Mouse (Mus musculus) gastrocnemius, adult 2 months (tissue): ENCODE measurements around the gene Xndc1. TPM values are rescaled to one million over a fixed set of nuclear protein-coding genes. Genes with fewer than 3 reads are reported as not detected.
"Not testable (repeated sequence)": the region's sequence is repeated elsewhere in the genome, so short reads cannot be mapped to it uniquely, and the experiment has no call there.

Experiments used
- DNase-seq: peaks from one replicate; pipeline ENCODE4 v3.0.0; 2022
- H3K27ac ChIP-seq: fragments of 200-600 bp; 2 replicates; pipeline ENCODE4 v1.8.1; 2022; ENCODE audit warnings: mild to moderate bottlenecking
- H3K4me3 ChIP-seq: fragments of 200-600 bp; 2 replicates; pipeline ENCODE4 v1.8.1; 2022; ENCODE audit warnings: mild to moderate bottlenecking, moderate library complexity
- CTCF ChIP-seq: fragments of 200-600 bp; IDR thresholded peaks from 2 replicates; pipeline ENCODE4 v1.8.1; 2022; ENCODE audit warnings: antibody characterized with exemption, mild to moderate bottlenecking, moderate library complexity
- intact Hi-C: fragments of 180-260 bp; cut with DNase I; formaldehyde crosslinking; loops from one replicate; pipeline ENCODE4 v1.15.1; 2025
- long read RNA-seq, 2 experiments: library from polyadenylated mRNA; stranded (forward); transcript quantifications; one replicate each; pipeline ENCODE4 v2.0.0; 2021
- total RNA-seq, 2 experiments: library from RNA; stranded (reverse); gene quantifications; 2 replicates each; pipeline ENCODE4 v1.2.3; 2021

The Xndc1 gene
- 1 to 10 TPM; 4.4 to 6.5 TPM for total RNA-seq
- long read RNA-seq, experiment 1, partial matches to known transcripts: 1 of 1 reads
- long read RNA-seq, experiment 1, other reads (novel, unspliced or antisense): 0 of 1 reads
- long read RNA-seq, experiment 2: 0 reads

DNA sequence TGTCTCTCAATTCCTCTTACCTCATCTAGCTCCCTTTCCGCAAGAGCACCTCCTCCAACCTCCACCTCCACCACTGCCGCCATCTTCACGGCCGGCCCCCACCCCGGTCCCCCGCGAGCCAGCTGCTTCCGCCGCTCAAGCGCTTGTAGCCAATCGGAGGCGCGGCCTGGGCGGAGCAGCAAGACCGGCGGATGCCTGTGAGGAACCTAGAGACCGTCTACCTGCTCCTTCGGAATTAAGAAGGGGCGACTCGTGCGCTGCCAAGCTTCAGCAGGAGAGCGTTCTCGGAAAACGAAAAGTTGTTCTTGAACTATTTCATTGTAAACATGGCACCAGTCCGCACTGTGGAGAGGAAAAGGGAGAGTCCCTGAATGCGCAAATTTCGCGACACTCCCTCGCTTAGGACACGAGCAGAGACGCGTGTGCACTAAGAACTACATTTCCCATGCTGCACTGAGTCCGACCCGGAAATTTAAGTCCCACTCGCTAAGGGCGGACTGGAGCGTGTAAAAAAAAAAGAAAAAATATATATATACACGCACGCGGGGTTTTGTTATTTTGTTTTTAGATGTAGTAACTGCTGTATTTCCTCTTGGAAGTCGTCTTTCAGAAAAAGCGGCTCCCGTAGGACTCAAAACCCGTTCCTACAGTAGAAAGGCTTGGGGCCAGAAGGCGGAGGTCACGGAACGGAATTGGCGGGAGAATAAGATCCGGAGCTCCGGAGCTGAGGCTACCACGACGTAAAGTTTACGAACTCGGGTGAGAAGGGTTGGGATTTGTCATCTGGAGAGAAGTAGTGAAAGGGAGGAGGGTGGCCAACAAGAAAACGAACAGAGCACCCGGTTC lies at the start of gene Xndc1, which contains the start of the genes Rnf121 and Xntrpc:
Gene Xndc1 (plus strand): TSS at position 466 of the 846 bp plus-strand sequence.
Gene Rnf121 (minus strand): TSS at position 424 of the 846 bp plus-strand sequence.
Gene Xntrpc (plus strand): TSS at position 668 of the 846 bp plus-strand sequence.
- peak within 1 kb of the TSS; percentile 92 for H3K27ac ChIP-seq
- intact Hi-C loops: loop anchor here (10.0 kb wide), 1 partner anchor 400 kb away; the partner anchor contains the start of gene Clpb
- DNase-seq: peak; percentile 97
- no peak for TF ChIP-seq CTCF
- H3K4me3 ChIP-seq: peak within 1 kb of the TSS; percentile 77

DNA sequence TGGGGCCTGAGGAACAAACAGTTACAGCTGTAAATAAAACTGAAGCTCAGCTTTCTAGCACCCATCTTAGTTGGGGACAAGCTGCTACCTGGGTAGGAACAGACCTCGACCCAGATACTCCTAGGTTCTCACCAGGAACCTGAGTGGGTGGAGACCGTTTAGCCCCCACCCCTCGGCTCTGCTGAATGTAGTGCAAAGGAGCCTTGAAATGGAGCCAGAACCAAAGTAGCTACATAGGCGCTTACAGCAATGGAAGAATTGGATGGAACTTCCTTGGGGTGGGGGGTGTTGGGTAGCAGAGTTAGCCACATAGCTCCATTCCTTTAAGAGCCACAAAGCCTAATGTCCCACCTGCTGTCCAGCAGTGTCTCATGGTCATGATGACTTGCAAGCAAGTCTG lies 48.4 kb upstream of the Xndc1 start:
- DNase-seq: no peak
- H3K4me3 ChIP-seq: peak overlapping the region; percentile 62
- peak overlapping the region; percentile 83 for H3K27ac ChIP-seq
- intact Hi-C loops: no loop called here
- no peak for TF ChIP-seq CTCF

DNA sequence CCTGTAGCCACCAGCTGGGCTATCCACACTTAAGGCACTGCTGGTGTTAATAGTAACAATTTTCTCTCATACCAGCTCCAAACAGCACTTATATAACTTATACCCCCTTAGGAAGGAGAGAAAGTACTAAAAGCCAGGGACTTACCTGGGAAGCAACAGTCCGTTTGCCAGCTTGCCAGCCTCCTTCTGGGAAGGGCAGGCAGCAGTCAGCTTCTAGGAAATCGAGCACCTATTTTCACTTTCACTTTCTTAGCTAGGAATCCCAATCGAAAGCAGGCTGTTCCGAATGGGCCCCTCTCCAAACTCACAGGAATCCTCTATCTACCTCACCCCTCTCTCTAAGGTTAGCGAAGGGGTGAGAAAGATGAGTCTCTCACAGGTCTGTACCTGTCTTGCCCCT lies 47.9 kb upstream of the Xndc1 start:
- Histone ChIP-seq H3K27ac (peak overlapping the region; percentile 83), H3K4me3 (peak overlapping the region; percentile 62)
- intact Hi-C loops: no loop called here
- peak; percentile 42 for DNase-seq
- no peak for TF ChIP-seq CTCF

DNA sequence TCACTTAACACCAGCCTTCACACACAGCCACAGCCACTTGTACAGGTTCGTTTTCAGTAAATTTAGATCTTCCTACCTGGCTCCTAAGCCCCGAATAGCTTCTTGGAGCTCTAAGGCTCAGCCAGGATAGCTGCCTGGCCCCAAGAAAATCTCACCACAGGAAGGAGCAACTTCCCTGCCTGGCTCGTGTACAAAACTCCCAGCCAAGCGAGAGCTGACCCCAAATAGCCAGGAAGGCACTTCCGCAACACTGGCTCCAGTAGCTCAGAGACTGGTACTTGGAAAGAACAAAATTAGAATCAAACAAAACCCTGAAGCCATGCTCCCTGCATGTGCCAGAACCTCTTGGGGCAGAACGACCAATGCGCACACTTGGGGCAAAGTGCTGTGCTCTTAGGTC lies 47.3 kb upstream of the Xndc1 start:
- Histone ChIP-seq H3K27ac (peak overlapping the region; percentile 83), H3K4me3 (peak overlapping the region; percentile 62)
- peak; percentile 47 for DNase-seq
- TF ChIP-seq CTCF: no peak
- intact Hi-C loops: no loop called here

- H3K27ac ChIP-seq: peak within 1 kb of the TSS; percentile 83
- peak within 1 kb of the TSS; percentile 62 for H3K4me3 ChIP-seq
- intact Hi-C loops: no loop called here
- no peak for DNase-seq
- TF ChIP-seq CTCF: no peak
Measured at GRCm38 (mm10) chr7:102018590-102018989, 46.7 kb upstream of the Xndc1 start, which contains the start of gene Il18bp. Gene Il18bp (minus strand): TSS chr7:102018690.

- no peak for DNase-seq
- H3K27ac ChIP-seq: no peak overlapping the region
Measured at GRCm38 (mm10) chr7:102019362-102019761, 45.9 kb upstream of the Xndc1 start.

DNA sequence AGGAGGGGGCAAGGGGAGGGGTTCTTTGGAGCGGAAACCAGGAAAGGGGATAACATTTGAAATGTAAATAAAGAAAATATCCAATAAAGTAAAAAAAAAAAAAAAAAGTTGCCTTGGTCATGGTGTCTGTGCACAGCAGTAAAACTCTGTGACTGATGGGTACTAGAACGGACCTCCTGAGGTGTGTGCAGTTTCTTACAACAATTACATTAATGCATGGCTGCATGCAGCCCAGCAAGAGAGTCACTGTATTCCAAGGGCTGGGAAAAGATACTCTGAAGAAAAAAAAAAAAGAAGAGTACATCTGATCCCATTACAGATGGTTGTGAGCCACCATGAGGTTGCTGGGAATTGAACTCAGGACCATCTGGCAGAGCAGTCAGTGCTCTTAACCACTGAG lies 44.4 kb upstream of the Xndc1 start:
- H3K4me3 ChIP-seq, intact Hi-C loops, H3K27ac ChIP-seq, DNase-seq: not testable (repeated sequence)

More at GRCm38 (mm10) chr7:102019362-102019761, 45.9 kb upstream of the Xndc1 start:
- H3K4me3 ChIP-seq: no peak overlapping the region
- intact Hi-C loops: no loop called here
- no peak for TF ChIP-seq CTCF

GRCm38 (mm10) chr7:102023821-102024220 lies 41.5 kb upstream of the Xndc1 start:
- H3K27ac ChIP-seq: no peak overlapping the region
- no peak for DNase-seq
- no peak overlapping the region for H3K4me3 ChIP-seq
- TF ChIP-seq CTCF: no peak
- intact Hi-C loops: no loop called here

- intact Hi-C loops: no loop called here
Measured at GRCm38 (mm10) chr7:102025187-102026119, 39.9 kb upstream of the Xndc1 start.

GRCm38 (mm10) chr7:102034904-102035303 lies 30.4 kb upstream of the Xndc1 start:
- TF ChIP-seq CTCF: peak; percentile 56
- Histone ChIP-seq H3K4me3 (no peak overlapping the region), H3K27ac (no peak overlapping the region)
- intact Hi-C loops: loop anchor here (2.0 kb wide), 2 partner anchors 36 to 116 kb away; no protein-coding TSS in a partner anchor
- DNase-seq: no peak

More at GRCm38 (mm10) chr7:102025187-102026119, 39.9 kb upstream of the Xndc1 start:
- H3K4me3 ChIP-seq: no peak overlapping the region
- DNase-seq: no peak
- no peak overlapping the region for H3K27ac ChIP-seq
- no peak for TF ChIP-seq CTCF

DNA sequence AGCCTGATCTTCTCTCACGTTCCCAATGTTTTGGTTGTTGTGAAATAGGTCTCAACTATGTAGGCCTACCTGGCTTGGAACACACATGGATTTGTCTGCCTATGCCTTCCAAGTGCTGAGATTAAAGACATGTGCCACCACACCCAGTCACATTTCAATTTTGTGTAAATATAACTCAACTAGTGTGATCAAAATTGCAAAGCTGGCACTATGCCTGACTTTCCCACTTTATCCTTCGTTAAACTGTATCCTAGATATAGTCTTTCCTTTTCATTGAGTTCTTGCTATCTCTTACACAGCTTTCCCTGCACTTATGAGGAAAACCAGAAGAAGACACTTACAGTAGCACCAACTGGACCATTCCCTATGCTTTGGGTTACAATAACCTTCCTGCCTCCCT lies 29.8 kb upstream of the Xndc1 start:
- intact Hi-C loops: loop anchor here (2.0 kb wide), 2 partner anchors 37 to 117 kb away; no protein-coding TSS in a partner anchor
- Histone ChIP-seq H3K27ac (no peak overlapping the region), H3K4me3 (no peak overlapping the region)
- no peak for TF ChIP-seq CTCF
- no peak for DNase-seq

GRCm38 (mm10) chr7:102037318-102037717 lies 28.0 kb upstream of the Xndc1 start:
- DNase-seq: no peak
- Histone ChIP-seq H3K4me3 (no peak overlapping the region), H3K27ac (peak overlapping the region; percentile 56; the same call in 1 of the 2 replicates)
- intact Hi-C loops: no loop called here
- no peak for TF ChIP-seq CTCF
